Mouse (Mus musculus) olfactory bulb, adult 2 months (tissue): Measurements from ENCODE around the gene Six1. TPM values are rescaled to one million over a fixed set of nuclear protein-coding genes. Genes with fewer than 3 reads are reported as not detected.
"Not testable (repeated sequence)": the region's sequence is repeated elsewhere in the genome, so short reads cannot be mapped to it uniquely, and the experiment has no call there.

ENCODE experiments used
- H3K27ac ChIP-seq: fragments of 200-500 bp; 2 replicates; pipeline ENCODE4 v1.5.1; 2012; ENCODE audit warnings: low read depth, low read length; ENCODE audit not compliant: insufficient read depth
- H3K4me1 ChIP-seq: fragments of 200-500 bp; 2 replicates; pipeline ENCODE4 v1.6.1; 2012; ENCODE audit warnings: low read length; ENCODE audit not compliant: control insufficient read depth, insufficient read depth
- H3K4me3 ChIP-seq: fragments of 200-500 bp; 2 replicates; pipeline ENCODE4 v1.5.1; 2012; ENCODE audit warnings: mild to moderate bottlenecking, low read depth, low read length, moderate library complexity; ENCODE audit not compliant: insufficient read depth
- CTCF ChIP-seq: fragments of 200-500 bp; IDR thresholded peaks from 2 replicates; pipeline ENCODE4 v1.5.1; 2012; ENCODE audit warnings: low read depth, mild to moderate bottlenecking, low read length, moderate library complexity; ENCODE audit not compliant: insufficient read depth
- POLR2A ChIP-seq: fragments of 200-500 bp; IDR thresholded peaks from 2 replicates; pipeline ENCODE4 v1.6.1; 2012; ENCODE audit warnings: mild to moderate bottlenecking, low read depth, low read length, moderate library complexity; ENCODE audit not compliant: insufficient read depth
- WGBS: fragments of 180-500 bp; shearing (Covaris S2); methylation state at CpG from one replicate; pipeline ENCODE4 v1.1.7; 2018; 5-methylcytosine and 5-hydroxymethylcytosine counted together
- polyA plus RNA-seq: library from polyadenylated mRNA; stranded (reverse); fragments of >200 nt; gene quantifications from 2 replicates; pipeline ENCODE4 v1.2.4, GENCODE M21; 2012; ENCODE audit warnings: low replicate concordance; ENCODE audit not compliant: missing spikeins, insufficient read depth, insufficient read length

Gene Six1
- polyA plus RNA-seq, 1 experiment: not detected

- H3K27ac ChIP-seq: no peak overlapping the region
- no peak overlapping the region for H3K4me3 ChIP-seq
- 27% methylated on average over 11 of the region's 11 CpGs for WGBS
- H3K4me1 ChIP-seq: no peaks in the 10 kb centered on the region
- TF ChIP-seq CTCF (no peak), POLR2A (no peak)
Observed at GRCm38 (mm10) chr12:73085739-73086630, 32.3 kb upstream of the Six1 start.

DNA sequence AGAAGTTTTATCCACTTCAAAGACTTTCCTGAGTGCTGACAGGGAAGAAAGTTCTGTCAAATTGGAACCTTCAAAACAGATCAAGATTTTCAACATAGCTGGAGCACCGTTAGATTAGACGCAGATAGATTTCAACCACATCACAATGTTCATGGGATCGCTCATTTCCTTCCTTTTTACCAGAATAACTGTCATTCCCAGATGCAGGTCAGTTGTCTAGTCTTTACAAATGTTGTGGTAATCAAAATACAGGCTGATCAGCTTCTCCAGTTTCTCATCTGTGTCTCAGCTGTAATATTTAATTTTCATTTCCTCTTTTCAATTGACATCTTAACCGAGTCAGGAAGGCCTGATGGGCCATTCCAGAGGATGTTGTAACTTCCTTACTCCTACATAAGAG is 30.1 kb upstream of the Six1 start:
- no peak for TF ChIP-seq POLR2A
- TF ChIP-seq CTCF: no peak
- Histone ChIP-seq H3K27ac (no peak overlapping the region), H3K4me3 (no peak overlapping the region), H3K4me1 (no peaks in the 10 kb centered on the region)
- WGBS: 86% methylated on average over 4 of the region's 4 CpGs

GRCm38 (mm10) chr12:73081828-73082227 is 28.1 kb upstream of the Six1 start:
- not testable (repeated sequence) for H3K27ac ChIP-seq, H3K4me3 ChIP-seq
- WGBS: 90% methylated on average over 4 of the region's 4 CpGs

GRCm38 (mm10) chr12:73060805-73061410 is 7.2 kb upstream of the Six1 start:
- Histone ChIP-seq H3K27ac (no peak overlapping the region), H3K4me1 (no peaks in the 10 kb centered on the region), H3K4me3 (no peak overlapping the region)
- TF ChIP-seq CTCF (no peak), POLR2A (no peak)
- 43% methylated on average over 9 of the region's 9 CpGs for WGBS

More at GRCm38 (mm10) chr12:73081828-73082227, 28.1 kb upstream of the Six1 start:
- H3K4me1 ChIP-seq: not testable (repeated sequence)

DNA sequence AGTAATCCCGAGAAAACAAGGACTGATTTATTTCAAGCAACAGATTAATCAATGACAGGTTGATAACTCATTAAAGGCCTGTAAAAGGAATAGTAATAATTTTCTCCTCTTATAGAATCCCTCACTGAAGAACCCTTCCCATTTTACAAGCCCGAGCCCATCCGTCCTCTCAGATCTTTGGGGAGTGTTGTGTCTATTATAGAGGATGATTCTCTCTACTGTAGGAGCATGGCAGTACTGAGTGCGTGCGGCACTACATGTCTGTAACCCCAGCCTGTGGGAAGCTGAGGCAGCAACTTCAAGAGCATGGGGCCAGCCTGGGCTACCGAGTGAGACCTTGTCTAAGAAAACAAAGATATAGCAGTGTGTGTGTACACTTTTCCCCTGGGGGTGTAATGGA is 3.8 kb upstream of the Six1 start:
- H3K4me3 ChIP-seq: no peak overlapping the region
- TF ChIP-seq CTCF (no peak), POLR2A (no peak)
- peaks cover 8% of the 10 kb centered on the region; the same call in 1 of the 2 replicates for H3K4me1 ChIP-seq
- WGBS: 94% methylated on average over 6 of the region's 6 CpGs
- no peak overlapping the region for H3K27ac ChIP-seq

DNA sequence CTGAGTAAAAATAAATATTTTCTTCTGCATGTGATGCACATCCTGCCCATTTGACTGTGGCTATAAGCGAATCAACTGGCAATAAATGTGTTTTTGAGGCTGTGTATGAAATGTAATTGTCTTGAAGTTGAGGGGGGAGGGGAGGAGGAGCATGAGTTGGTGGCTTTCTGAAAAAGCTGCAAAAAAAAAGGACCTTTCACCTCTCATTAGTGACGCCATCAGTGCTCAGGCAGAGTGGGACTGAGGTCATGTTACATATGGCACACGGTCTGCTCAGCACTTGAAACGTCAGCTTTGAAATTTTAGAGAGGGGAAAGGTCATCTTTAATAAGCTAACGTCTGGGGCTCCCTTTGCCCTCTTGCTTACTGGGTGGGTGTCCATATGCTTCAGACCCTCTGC is 1.8 kb upstream of the Six1 start:
- no peak overlapping the region for H3K4me3 ChIP-seq
- WGBS: 23% methylated on average over 5 of the region's 5 CpGs
- H3K27ac ChIP-seq: no peak overlapping the region
- no peak for TF ChIP-seq CTCF
- TF ChIP-seq POLR2A: no peak
- peaks cover 8% of the 10 kb centered on the region; the same call in 1 of the 2 replicates for H3K4me1 ChIP-seq

DNA sequence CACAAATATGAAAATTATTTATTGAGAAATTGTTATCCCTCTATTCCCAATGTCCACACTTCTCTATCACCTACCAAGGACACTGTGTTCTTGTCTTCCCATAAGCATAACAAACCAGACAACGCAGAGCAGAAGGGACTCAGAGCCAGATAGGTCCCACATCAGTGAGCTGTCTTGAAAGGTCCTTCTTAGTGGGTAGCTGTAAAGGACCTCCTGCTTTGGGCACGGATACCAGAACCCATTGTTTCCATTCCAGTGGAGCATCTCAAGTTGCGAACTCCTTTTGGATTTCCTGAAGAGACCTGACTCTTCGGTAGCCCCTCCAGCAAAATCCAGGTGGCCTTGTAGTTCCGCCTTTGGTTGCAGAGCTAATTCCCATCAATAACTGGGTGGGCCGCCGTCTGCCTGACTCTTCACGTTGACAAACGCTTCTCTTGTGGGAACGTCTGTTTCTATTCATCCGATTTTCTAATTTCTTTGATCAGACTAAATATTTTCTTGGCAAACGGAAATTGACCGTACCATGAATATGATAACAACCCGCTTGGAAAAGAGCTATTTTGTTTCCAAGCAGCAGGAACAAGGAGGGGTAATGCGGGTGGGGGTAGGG is 994 bp upstream of the Six1 start:
- H3K4me1 ChIP-seq: peaks cover 8% of the 10 kb centered on the region; the same call in 1 of the 2 replicates
- no peak overlapping the region for H3K4me3 ChIP-seq
- 17% methylated on average over 15 of the region's 15 CpGs for WGBS
- no peak overlapping the region for H3K27ac ChIP-seq
- TF ChIP-seq CTCF (no peak), POLR2A (no peak)

DNA sequence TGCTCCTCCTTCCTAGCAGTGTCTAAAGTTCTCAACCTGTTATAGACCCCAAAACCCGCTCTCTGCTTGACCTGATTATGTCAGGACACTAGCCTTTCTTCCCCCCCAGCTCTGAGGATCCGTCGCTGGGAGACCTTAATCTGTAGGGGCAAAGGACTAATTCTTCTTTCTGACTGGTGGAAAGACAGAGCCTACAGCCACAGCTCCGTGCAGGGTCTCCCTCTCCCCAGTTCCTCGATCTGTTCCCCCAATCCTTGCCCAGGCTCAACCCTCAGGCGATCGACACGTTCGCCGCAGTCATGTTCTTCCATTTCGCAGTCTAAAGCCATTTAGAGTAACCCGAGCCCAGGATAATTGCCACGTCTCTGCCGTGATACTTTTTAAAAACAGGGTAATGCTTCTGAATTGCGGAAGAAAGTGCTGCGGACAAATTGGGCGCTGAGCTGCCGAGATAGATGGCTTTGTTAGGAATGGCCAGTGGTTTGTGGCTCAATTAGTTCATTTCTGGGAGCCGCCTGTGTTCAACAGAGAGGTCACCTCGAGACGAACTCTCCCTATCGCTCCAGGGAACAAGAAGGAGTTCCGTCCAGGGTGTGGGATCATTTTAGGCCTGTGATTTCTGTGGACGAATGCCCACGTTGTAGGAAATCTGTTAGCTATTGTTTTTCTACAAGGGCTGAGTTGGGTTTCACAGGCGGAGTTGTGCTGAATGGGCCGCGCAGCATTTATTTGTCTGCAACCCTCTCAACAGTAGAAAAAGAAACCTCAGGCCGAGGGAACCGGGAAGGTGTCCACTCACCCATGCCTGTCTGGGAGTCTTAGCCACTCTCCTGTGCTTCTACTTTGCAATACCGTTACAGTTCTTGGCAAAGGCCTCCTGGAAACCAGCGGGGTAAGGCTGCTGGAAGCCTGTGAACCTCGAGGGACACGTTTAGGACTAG is 766 bp downstream of the Six1 start:
- Histone ChIP-seq H3K4me1 (peaks cover 8% of the 10 kb centered on the region; the same call in 1 of the 2 replicates), H3K4me3 (no peak overlapping the region), H3K27ac (no peak overlapping the region)
- 9% methylated on average over 34 of the region's 34 CpGs for WGBS
- TF ChIP-seq CTCF (no peak), POLR2A (no peak)
